Mouse (Mus musculus) monocyte, adult 5-6 weeks (primary cell): ENCODE data around the gene Endod1. TPM values are rescaled to one million over a fixed set of nuclear protein-coding genes. Genes with fewer than 3 reads are reported as not detected.

Source experiments
- ATAC-seq: fragments of 153-309, 156-312 bp; replicated peaks from 2 replicates; pipeline ENCODE4 v1.8.0; 2017; ENCODE audit warnings: mild to moderate bottlenecking; ENCODE audit not compliant: low TSS enrichment, insufficient number of reproducible peaks, severe bottlenecking, poor library complexity, low FRiP score
- total RNA-seq: library from RNA; stranded (forward); fragments of 200-1000, 200-491, 200-594 nt; gene quantifications from 3 replicates; pipeline ENCODE4 v1.2.3, GENCODE M21; 2017

Endod1 gene
- 9.1 to 14.7 TPM (median 11.1 TPM) in 3 replicates for total RNA-seq

- ATAC-seq = no peak
Observed at GRCm38 (mm10) chr9:14381353-14382055, at the start of gene Endod1. Endod1 (minus strand) TSS chr9:14381507.

GRCm38 (mm10) chr9:14409153-14409552 is 27.8 kb upstream of the Endod1 start:
- ATAC-seq = no peak

GRCm38 (mm10) chr9:14408044-14408443 is 26.7 kb upstream of the Endod1 start:
- no peak for ATAC-seq

- ATAC-seq = no peak
Observed at GRCm38 (mm10) chr9:14406056-14406455, 24.7 kb upstream of the Endod1 start.

- no peak for ATAC-seq
Observed at GRCm38 (mm10) chr9:14402099-14402498, 20.8 kb upstream of the Endod1 start.

GRCm38 (mm10) chr9:14400392-14400791 is 19.1 kb upstream of the Endod1 start:
- ATAC-seq = no peak

- no peak for ATAC-seq
Observed at GRCm38 (mm10) chr9:14398946-14399345, 17.6 kb upstream of the Endod1 start.

DNA sequence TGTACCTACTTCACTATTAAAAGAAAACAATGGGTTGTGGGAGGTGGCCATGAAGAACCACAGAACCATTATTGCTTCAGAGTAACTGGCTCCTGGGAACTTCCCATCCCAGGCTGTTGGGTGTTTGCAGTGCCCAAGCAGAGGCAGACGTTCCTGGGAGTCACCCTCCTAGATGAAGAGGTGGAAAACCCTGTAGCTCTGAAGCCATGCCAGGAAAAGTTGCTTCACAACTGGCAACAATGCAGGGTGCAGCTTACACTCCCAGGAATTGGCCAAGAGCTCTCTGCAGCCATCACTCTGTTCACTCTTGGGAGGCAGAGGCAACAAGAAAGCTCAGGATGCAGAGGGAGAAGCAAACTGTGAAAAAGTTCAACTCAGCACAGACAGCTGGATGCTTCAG is 16.8 kb upstream of the Endod1 start:
- no peak for ATAC-seq

DNA sequence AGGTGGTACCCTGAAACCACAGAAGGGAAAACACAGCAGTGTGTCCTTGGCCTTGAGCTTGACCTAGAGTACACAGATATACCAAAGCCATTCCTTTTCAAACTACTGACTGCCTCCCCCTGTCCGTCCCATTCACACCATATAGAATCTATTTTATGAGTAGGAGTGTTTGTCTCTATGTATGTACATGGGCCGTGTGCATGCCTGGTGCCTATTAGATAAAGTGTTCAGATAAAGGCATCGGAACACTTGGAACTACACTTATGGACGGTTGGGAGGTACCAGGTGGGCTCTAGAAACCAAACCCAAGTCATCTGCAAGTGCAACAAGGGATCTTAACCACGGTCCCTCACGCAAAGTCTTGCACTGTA is 16.1 kb upstream of the Endod1 start:
- no peak for ATAC-seq

- ATAC-seq = no peak
Observed at GRCm38 (mm10) chr9:14396819-14397448, 15.6 kb upstream of the Endod1 start.

DNA sequence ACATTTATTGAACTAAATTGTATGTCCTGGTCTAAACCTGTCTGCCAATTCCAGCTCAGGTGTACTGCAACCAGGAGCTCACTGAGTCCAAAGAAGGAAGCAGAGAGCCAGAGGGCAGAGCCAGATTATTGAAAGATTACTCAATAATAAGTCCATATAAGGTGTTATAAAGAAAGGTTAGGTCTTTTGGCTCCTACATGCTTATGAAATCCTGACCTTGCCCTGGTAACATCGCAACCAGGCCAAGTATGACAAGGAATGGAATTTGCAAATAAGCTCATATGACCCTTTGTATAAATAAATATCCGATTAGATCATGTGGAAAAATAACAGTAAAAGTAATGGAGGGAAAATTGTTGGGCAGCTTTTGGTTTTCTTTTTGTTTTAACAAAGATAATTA is 14.8 kb upstream of the Endod1 start:
- ATAC-seq = no peak

DNA sequence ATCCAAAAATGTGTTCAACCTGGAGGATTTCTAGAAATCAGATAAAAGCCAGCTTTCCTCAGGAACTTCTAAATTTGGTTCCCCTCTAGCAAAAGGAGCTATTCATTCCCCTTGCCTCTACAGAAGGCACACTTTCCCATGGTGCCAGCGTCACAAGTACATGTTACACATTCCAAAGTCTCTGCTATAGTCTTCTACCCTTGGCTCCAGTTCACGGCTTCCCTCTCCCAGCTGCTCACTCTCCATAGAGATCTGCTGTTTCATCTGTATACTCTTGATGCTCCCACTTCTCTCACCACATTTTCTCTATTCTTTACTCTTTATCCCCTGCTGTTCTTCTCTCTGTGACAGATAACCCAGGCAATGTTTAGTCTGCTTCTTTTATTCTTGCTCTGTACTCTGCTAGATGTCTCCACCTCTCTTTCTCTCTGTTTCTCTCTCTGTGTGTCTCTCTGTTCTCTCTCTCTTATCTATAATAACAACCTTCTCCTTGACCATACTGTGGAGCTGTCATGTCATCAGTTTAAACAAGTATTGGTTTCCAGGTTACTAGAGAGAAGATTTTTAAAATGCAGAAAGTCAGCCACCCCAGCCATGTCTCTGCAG is 13.8 kb upstream of the Endod1 start:
- ATAC-seq = no peak

- no peak for ATAC-seq
Observed at GRCm38 (mm10) chr9:14391841-14392318, 10.6 kb upstream of the Endod1 start.

- ATAC-seq = no peak
Observed at GRCm38 (mm10) chr9:14391286-14391685, 10.0 kb upstream of the Endod1 start.

GRCm38 (mm10) chr9:14390278-14390677 is 9.0 kb upstream of the Endod1 start:
- ATAC-seq = no peak

- ATAC-seq = no peak
Observed at GRCm38 (mm10) chr9:14389050-14389621, 7.8 kb upstream of the Endod1 start.

GRCm38 (mm10) chr9:14388001-14388400 is 6.7 kb upstream of the Endod1 start:
- no peak for ATAC-seq

DNA sequence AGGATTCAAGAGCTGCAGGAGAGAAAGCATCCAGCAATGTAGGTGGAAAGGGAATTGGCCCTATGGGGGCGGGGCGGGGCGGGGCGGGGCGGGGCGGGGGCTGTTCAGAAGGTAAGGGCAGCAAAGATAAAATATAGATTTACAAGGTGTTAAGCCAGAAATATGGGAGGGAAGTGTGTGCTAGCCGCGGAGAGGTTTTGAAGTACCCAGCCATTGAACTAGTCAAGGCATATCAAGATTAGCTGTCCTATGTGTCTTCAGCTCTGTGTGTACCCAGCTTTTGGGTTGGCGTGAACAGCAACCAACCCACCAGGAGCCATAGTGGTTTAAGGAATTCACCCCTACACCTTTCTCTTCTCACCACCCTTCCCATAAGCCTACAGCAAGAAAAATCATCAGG is 5.5 kb upstream of the Endod1 start:
- ATAC-seq = no peak

- ATAC-seq = no peak
Observed at GRCm38 (mm10) chr9:14385665-14386064, 4.4 kb upstream of the Endod1 start.
